Mouse (Mus musculus) forebrain, embryonic 16.5 days (tissue): ENCODE measurements around the gene Lyl1. TPM values are rescaled to one million over a fixed set of nuclear protein-coding genes. Genes with fewer than 3 reads are reported as not detected.
A peak's percentile ranks its signal among the peaks of the same experiment; 100 is the strongest.

ENCODE experiments used
- ATAC-seq: fragments of 200-750 bp; cut with Nextera tagmentation; 2 replicates; pipeline ENCODE4 v1.8.0; 2017; ENCODE audit warnings: mild to moderate bottlenecking, moderate library complexity
- H3K27ac ChIP-seq: fragments of 300-500 bp; sonication (generic); 2 replicates; pipeline ENCODE4 v1.5.1; 2014; ENCODE audit warnings: low read length, control low read depth
- H3K27me3 ChIP-seq: fragments of 300-500 bp; sonication (generic); replicated peaks from 2 replicates; pipeline ENCODE4 v1.6.1; 2014; ENCODE audit warnings: low read length; ENCODE audit not compliant: control insufficient read depth, insufficient read depth
- H3K36me3 ChIP-seq: fragments of 300-500 bp; sonication (generic); 2 replicates; pipeline ENCODE4 v1.6.1; 2014; ENCODE audit not compliant: control insufficient read depth, insufficient read depth
- H3K4me1 ChIP-seq: fragments of 300-500 bp; sonication (generic); replicated peaks from 2 replicates; pipeline ENCODE4 v1.6.1; 2014; ENCODE audit warnings: low read length; ENCODE audit not compliant: control insufficient read depth, insufficient read depth
- H3K4me2 ChIP-seq: fragments of 300-500 bp; sonication (generic); 2 replicates; pipeline ENCODE4 v1.6.1; 2014; ENCODE audit warnings: mild to moderate bottlenecking, low read length, control low read depth
- H3K4me3 ChIP-seq: fragments of 300-500 bp; sonication (generic); replicated peaks from 2 replicates; pipeline ENCODE4 v1.5.1; 2014; ENCODE audit warnings: mild to moderate bottlenecking, low read length, control low read depth
- H3K9ac ChIP-seq: fragments of 300-500 bp; sonication (generic); replicated peaks from 2 replicates; pipeline ENCODE4 v1.6.1; 2014; ENCODE audit warnings: low read depth, low read length, control low read depth
- H3K9me3 ChIP-seq: fragments of 300-500 bp; sonication (generic); 2 replicates; pipeline ENCODE4 v1.6.1; 2016; ENCODE audit warnings: low read length; ENCODE audit not compliant: control insufficient read depth
- WGBS: fragments of 180-500 bp; shearing (Covaris S2); extraction: QIAGEN DNeasy Blood & Tissue Kit; methylation state at CpG from one replicate; pipeline ENCODE4 v1.1.7; 2014; 5-methylcytosine and 5-hydroxymethylcytosine counted together
- polyA plus RNA-seq: library from polyadenylated mRNA; unstranded; fragments of >200 nt; fragmentation: Nextera tagmentation; extraction: Ambion mirVana; gene quantifications from 2 replicates; pipeline ENCODE4 v1.2.1, GENCODE M21; 2015

Lyl1 gene
- polyA plus RNA-seq, 1 experiment from 2014 or later: 2.6 TPM

DNA sequence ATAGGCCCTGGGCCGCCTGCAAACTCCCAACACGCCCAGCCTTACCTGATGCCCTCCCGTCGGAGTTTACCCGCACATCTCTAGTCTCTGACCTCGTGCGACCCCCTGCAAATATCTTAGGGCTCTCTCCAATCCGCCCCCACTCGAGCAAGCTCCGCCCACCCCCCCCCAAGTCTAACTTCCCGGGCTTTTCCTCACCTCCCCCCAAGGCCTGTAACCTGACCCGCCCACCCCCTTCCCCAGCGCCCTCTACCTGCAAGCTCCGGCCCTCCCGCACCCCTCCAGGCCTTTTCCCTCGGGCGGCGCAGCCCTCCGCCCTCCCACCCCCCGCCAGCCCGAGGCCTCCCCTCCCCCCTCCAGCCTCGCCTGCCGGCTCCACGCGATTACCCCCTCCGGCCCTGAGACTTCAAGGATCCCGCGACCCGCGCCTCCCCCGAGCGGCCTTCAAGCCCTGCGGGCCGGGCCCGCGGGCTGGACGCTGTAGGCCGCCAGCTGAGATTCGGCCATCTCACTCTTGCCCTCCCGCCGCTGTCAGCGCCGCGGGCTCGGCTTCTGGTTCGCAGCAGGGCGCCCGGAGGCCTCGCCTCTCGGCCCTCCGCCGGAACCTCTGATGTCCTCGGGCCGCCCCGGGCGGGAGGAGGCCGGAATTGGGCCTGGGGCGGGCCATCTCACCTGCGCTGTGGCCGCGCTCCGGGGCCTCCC lies 14.1 kb upstream of the Lyl1 start:
- peaks cover 41% of the 10 kb centered on the region for H3K4me1 ChIP-seq
- no peaks in the 10 kb centered on the region for H3K9me3 ChIP-seq
- H3K27me3 ChIP-seq: no peaks in the 10 kb centered on the region
- peak overlapping the region; percentile 95 for H3K9ac ChIP-seq
- peak overlapping the region; percentile 74 for H3K27ac ChIP-seq
- H3K4me3 ChIP-seq: peak overlapping the region; percentile 99
- H3K36me3 ChIP-seq: 0 out of 2 replicates have a peak, but pooled peaks cover 2% of the 10 kb centered on the region
- WGBS: under 1% methylated on average over 58 of the region's 62 CpGs
- peak overlapping the region; percentile 56 for H3K4me2 ChIP-seq
- ATAC-seq: peak; percentile 18

DNA sequence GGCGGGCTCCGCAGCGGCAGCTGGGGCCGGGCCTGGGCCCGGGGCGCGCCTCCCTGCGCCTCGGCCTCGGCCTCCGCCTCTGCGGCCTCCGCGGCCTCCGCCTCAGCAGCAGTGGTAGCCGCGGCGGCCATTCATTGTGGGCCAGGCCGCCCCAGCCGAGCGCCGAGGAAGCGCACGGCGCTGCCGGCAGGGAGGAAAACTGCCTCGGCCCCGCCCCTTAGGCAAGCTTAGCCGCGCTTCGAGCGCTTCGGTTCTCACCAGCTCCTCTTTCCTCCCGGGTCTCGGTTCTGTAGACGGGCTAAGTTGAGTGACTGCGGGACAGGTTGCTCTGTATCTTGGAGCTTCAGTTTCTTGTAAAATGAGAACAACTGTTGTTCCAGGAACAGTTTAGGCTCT lies 13.6 kb upstream of the Lyl1 start, which contains the start of gene Nacc1:
Gene Nacc1 (minus strand): TSS at position 158 of the 396 bp plus-strand sequence.
- Histone ChIP-seq H3K4me3 (peak within 1 kb of the TSS; percentile 99), H3K27me3 (no peaks in the 10 kb centered on the region), H3K27ac (peak within 1 kb of the TSS; percentile 74), H3K4me1 (peaks cover 41% of the 10 kb centered on the region), H3K9ac (peak within 1 kb of the TSS; percentile 95), H3K36me3 (0 out of 2 replicates have a peak, but pooled peaks cover 2% of the 10 kb centered on the region), H3K9me3 (no peaks in the 10 kb centered on the region), H3K4me2 (peak within 1 kb of the TSS; percentile 56)
- ATAC-seq: peak; percentile 90
- under 1% methylated on average over 24 of the region's 37 CpGs for whole genome bisulfite sequencing

DNA sequence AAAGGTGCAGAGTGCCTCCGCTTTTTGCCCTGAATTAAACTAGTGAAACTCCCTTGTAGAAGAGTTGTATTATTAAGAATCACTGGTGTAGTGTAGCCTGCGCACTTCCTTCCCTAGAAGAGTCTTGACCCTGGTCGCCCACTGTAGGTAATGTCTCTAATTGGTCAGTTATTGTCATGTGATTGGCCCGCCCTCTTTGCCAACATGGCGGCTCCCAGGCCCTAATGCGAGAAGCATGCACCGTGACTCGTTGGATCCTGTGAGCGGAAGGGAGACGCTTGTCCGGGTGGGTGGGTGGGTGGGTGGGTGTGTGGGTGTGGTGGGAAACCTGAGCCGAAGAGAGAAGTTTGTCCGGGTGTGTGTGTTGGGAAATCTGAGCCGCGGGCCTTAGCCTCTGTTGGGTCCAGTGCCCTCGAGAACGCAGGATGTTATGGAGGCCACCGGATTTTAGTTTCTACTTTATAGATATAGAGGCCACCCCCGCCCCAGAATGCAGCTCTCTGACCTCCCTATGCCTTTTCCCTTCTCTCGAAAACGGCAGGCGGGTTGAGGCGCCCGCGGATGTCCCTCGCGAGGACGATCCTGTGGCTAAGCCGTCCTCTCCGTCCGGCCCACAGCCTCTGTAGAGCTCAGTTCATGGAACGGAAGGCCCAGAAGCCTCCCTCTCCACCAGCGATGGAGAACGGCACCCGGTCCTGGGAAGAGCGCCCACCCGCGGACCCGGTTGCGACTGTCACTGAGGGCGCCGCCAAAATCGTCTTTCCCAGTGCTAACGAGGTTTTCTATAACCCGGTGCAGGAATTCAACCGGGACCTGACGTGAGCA lies 12.0 kb upstream of the Lyl1 start:
- WGBS: under 1% methylated on average over 47 of the region's 47 CpGs
- H3K4me3 ChIP-seq: peak overlapping the region; percentile 77
- H3K9me3 ChIP-seq: no peaks in the 10 kb centered on the region
- H3K9ac ChIP-seq: peak overlapping the region; percentile 64
- peak; percentile 88 for ATAC-seq
- peak overlapping the region; percentile 93 for H3K4me2 ChIP-seq
- no peaks in the 10 kb centered on the region for H3K27me3 ChIP-seq
- H3K27ac ChIP-seq: no peak overlapping the region
- peaks cover 41% of the 10 kb centered on the region for H3K4me1 ChIP-seq
- 0 out of 2 replicates have a peak, but pooled peaks cover 2% of the 10 kb centered on the region for H3K36me3 ChIP-seq

DNA sequence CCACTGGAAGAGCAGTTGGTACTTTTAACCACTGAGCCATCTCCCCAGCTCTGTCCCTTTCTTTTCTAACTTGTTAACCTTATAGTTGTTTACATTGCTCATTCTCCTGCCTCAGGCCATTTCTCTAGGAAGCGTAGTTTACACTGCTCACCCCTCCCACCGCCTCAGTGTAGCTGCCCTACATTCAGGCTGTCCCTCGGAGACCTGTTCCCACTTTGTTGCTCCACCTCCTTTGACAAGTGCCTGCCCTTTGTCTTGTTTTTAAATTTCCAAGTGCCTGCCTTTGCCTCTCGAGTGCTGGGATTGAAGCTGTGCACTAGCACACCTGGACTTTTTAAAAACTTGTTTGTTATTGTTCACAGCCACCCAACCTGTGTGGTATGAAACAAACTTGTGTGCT lies 7.9 kb upstream of the Lyl1 start:
- Histone ChIP-seq H3K4me3 (no peak overlapping the region), H3K36me3 (peaks cover 12% of the 10 kb centered on the region; the same call in 1 of the 2 replicates), H3K9me3 (no peaks in the 10 kb centered on the region), H3K4me1 (peaks cover 15% of the 10 kb centered on the region), H3K4me2 (no peak overlapping the region), H3K9ac (no peak overlapping the region), H3K27ac (no peak overlapping the region), H3K27me3 (no peaks in the 10 kb centered on the region)
- no peak for ATAC-seq
- 75% methylated on average over 4 of the region's 4 CpGs for WGBS

DNA sequence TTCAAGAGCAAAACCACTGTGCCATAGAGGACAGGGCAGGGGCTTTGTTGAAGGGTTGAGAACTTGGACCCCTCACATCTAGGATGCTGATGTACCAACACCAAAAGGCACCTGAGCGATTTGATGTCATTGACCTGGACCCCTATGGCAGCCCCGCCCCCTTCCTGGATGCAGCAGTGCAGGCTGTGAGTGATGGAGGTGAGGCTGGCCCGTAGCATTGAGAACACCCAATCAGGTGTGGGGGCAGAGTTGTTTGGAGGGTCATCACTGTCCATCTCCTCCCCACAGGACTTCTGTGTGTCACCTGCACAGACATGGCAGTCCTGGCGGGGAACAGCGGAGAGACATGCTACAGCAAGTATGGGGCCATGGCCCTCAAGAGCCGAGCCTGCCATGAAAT lies 6.1 kb upstream of the Lyl1 start:
- Histone ChIP-seq H3K4me3 (no peak overlapping the region), H3K36me3 (peaks cover 17% of the 10 kb centered on the region; the same call in 1 of the 2 replicates), H3K9ac (no peak overlapping the region), H3K27me3 (no peaks in the 10 kb centered on the region), H3K4me1 (peaks cover 7% of the 10 kb centered on the region), H3K4me2 (no peak overlapping the region), H3K27ac (no peak overlapping the region), H3K9me3 (no peaks in the 10 kb centered on the region)
- WGBS: 94% methylated on average over 6 of the region's 6 CpGs
- no peak for ATAC-seq

DNA sequence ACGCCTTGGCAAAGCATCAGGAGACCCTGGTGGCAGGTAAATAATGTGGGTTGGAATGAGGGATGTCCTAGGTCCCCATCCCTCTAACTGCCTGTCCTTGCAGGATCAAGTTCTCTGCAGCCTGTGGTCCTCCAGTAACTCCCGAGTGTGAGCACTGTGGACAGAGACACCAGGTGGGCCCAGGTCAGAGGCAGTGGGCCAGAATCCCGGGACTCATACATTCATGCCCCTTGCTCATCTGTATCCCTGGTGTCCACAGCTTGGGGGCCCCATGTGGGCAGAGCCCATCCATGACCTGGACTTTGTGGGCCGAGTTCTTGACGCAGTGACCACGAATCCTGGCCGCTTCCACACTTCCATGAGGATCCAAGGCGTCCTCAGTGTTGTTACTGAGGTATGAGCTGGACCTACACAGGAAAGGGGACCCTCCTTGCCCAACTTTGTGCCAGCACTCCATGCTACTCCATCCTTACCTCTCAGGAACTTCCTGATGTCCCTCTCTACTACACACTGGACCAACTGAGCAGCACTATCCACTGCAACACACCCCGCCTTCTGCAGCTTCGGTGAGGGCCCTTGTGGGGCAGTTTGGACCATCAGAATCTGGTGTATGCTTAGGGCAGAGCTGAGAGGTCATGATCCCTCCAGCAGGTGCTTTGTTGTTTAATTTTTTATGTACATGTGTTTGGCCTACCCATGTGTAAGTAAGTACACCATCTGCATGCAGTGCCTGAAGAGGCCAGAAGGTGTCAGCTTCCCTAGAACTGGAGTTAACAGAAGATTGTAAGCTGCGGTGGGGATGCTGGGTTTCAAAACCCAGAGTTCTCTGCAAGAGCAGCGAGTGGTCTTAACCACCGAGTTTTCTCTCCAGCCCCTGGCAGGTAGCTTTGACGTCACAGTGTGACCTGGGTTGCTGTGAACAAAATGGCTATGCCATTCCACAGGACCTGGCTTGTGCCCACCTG lies 3.8 kb upstream of the Lyl1 start:
- Histone ChIP-seq H3K4me2 (no peak overlapping the region), H3K4me3 (no peak overlapping the region), H3K36me3 (peaks cover 16% of the 10 kb centered on the region; the same call in 1 of the 2 replicates), H3K4me1 (peaks cover 10% of the 10 kb centered on the region; the same call in 1 of the 2 replicates), H3K9ac (no peak overlapping the region), H3K27me3 (peaks cover 13% of the 10 kb centered on the region), H3K27ac (no peak overlapping the region), H3K9me3 (no peaks in the 10 kb centered on the region)
- ATAC-seq: no peak
- WGBS: 82% methylated on average over 14 of the region's 14 CpGs

DNA sequence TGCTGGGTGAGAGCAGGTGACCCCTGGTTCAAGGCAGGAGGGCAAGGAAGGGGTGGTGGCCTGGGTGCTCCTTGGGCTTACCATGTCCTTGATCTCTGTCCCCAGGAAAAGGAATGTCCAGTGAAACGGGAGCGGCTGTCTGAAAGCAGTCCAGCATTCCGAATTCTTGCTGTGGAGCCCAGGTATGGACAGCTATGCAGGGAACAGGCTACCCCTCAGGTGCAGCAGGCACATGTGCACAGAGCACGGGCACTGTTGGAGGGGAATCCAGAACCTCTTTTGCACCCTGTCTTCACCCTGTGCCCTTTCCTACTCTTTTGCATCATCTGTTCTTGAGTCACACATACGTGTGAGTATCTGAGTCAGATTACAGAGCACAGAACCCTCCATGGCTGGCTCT lies 3.0 kb upstream of the Lyl1 start:
- Histone ChIP-seq H3K4me2 (no peak overlapping the region), H3K9me3 (no peaks in the 10 kb centered on the region), H3K36me3 (peaks cover 16% of the 10 kb centered on the region; the same call in 1 of the 2 replicates), H3K27ac (no peak overlapping the region), H3K4me3 (no peak overlapping the region), H3K4me1 (peaks cover 13% of the 10 kb centered on the region; the same call in 1 of the 2 replicates), H3K27me3 (peaks cover 22% of the 10 kb centered on the region), H3K9ac (no peak overlapping the region)
- WGBS: 94% methylated on average over 5 of the region's 5 CpGs
- ATAC-seq: no peak

DNA sequence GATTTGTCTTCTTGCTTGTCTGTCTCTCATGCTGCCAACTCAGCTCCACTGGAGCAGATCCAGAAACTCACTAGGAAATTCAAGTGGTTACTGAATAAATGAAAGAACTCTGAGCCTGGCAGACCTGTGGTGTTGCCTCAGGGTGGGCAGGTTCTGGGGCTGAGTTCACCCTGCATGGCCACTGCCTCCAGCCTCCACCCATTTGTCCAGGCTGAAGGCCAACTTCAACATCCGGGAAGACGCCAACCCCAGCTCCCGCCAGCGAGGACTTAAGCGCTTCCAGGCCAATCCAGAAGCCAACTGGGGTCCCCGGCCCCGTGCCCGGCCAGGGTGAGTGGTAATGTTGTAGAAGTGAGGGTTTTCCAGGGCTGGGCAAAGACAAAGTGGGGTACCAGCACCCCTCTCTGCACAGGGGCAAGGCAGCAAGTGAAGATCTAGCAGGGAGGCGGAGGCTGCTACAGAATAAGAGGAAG lies 2.3 kb upstream of the Lyl1 start:
- Histone ChIP-seq H3K27me3 (peaks cover 25% of the 10 kb centered on the region), H3K36me3 (peaks cover 16% of the 10 kb centered on the region; the same call in 1 of the 2 replicates), H3K27ac (peak overlapping the region; percentile 57; the same call in 1 of the 2 replicates), H3K9me3 (no peaks in the 10 kb centered on the region), H3K4me3 (no peak overlapping the region), H3K4me1 (peaks cover 20% of the 10 kb centered on the region), H3K4me2 (no peak overlapping the region), H3K9ac (no peak overlapping the region)
- 71% methylated on average over 9 of the region's 9 CpGs for WGBS
- ATAC-seq: no peak
